Mouse (Mus musculus) layer of hippocampus, adult 9-11 months (tissue): ENCODE measurements at regions not wholly inside any gene's neighbourhood (a gene's known extent, or its start where the extent isn't known, plus 50 kb on each side); places are given as distances from the start of the nearest gene placed in this dataset.
A peak's percentile ranks its signal among the peaks of the same experiment; 100 is the strongest.

Experiments used
- DNase-seq: peaks from one replicate; pipeline ENCODE4 v3.0.0; 2022

DNA sequence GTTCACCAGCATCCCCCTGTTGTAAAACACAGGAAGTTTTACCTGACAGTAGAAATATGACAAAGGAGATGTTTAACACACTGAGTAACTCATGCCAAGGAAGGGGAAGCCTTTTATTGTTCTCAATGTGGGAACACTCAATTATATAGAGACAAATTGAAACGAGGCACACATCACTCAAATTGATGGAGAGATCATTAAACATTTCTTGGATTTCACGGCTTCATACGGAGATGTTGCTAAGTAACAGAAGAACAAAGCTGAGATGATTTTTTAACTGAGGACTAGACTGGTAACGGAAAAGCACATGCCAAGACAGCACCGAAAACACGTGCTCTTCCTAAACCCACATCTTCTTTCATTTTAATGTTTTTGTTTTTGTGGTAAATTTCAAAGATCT lies 437.0 kb upstream of the Intu start:
- no peak for DNase-seq

GRCm38 (mm10) chr3:40094701-40095100 lies 436.4 kb upstream of the Intu start:
- DNase-seq, result no peak

DNA sequence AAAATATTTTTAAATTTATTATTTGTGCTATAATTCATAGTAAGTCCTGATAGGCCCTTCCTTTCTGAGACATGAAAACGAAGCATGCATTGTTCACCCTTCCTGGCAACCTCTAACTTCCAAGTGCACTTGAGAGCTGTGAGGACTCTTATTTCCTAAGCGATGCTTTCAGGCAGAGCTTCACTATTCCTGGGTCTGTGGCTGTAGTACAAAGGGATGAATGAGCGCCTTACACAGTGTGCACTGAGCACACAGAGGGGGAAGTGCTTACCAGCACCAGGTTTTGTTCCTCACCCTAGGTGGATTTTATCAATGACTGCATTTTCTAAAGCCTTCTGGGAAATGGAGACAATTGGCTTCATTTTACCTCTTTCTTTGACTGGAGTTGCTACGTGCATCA lies 428.4 kb upstream of the Intu start:
- DNase-seq, result no peak

- no peak for DNase-seq
Measured at GRCm38 (mm10) chr3:40114811-40115210, 416.3 kb upstream of the Intu start.

DNA sequence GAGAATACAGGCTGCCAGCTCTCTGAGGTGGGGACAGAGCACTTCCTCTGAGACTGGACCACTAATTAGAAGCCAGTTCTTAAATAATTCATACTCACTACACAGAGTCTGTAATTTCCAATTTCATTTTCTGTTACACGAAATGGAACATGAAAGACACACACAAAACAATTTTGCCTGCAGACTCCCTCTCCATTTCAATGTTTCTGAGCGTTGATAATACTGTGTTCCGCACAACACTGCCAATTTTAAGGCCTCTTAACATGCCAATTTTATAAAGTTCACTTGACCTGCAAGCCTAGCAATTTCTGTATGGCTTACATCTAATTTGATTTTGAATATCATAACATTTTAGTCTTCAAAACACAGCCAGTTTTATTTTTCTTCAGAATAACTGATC lies 412.5 kb upstream of the Intu start:
- DNase-seq, result no peak

DNA sequence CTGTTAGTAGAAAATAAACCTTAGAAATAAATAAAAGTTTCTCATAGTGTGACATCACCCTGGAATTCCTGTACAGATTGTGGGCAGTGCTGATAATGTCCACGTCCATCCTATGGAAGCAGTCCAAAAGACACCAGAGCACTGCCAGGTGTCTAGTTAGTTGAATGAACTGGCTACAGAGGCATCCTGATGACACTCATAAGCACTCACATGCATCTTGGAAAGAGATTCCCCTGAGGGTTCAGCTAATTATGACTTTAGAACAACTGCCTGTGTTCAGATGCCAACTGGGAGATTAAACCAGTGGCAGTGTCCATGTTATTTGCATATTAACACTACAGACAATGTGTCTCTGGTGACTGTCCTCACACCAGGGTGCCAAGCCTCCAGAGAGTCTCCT lies 411.6 kb upstream of the Intu start:
- DNase-seq, result no peak

DNA sequence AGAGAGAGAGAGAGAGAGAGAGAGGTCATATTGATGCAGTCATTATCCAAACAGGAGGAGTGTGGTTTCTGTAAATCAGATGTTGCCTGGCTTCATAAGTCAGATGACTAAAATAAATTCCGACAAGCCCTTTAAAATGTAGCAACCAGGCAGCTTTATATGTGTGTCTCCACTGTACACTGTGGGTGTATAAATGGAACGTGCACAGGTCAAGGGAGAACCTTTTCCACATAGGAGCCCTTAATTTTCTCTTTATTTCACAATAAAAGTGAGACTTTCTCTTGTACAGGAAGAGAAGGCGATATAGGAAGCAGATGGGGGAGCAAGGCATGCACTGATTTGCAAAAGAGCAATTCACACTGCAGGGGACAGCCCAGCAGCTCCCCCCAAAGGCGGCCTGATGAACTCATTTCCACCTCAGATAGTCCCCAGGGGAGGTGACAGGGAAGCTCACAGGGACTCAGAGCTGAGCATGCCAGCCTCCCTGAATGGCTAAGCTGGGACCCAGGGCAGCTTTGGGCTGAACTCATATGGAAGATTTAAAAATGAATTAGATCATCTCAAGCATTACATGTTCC lies 410.7 kb upstream of the Intu start:
- DNase-seq, result peak; percentile 57

GRCm38 (mm10) chr3:40123558-40124236 lies 407.4 kb upstream of the Intu start:
- no peak for DNase-seq

- no peak for DNase-seq
Measured at GRCm38 (mm10) chr3:40126903-40127302, 404.2 kb upstream of the Intu start.

DNA sequence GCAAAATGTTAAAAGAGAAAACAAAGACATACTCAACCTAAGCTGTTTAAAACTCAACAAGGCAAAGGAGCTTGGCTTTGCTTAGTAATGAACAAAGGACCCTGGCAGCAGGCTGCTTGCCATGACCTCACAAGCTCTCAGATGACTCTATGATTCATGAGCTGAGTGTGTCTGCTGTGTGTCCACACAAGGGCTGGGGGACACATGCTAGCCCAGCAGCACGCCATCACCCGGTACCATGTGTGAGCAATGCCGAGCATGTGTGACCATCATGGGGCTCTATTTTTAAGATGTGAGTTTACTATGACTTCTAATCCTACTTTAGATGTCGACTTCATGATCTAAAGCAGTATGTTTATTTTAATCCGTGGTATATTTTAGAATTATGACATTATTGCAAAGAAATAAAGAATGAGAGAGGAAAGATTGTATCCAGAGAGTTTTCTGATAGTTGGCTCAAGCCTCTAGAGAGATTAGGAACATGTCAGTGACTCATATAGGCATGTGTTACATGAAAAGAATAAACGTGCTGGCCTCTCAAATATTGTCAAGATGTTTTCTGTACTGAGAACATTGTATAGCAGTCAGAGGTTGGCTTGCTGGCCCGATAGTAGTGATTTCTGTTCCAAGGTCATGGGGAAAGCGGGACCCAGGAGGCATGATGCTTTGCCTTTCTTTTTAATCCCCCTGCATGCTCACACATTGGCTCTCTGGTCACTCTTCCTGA lies 400.1 kb upstream of the Intu start:
- no peak for DNase-seq

DNA sequence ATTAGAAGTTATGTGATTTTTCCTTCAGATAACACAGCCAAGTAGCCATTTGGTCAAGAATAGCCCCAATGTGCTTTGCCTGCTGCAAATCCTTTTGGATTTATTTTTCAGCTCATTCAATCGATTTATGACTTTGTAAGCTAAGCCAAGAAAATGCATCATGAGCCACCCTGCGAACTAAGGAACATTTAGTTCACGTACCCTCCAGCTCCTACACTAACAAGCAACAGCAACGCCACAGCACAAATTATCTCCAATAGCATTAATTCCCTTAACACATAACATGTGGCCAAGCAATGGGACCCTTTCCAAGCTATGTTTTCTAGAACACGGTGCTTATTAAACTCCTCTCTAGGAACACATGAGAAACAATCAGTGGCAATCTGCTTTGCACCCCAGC lies 392.4 kb upstream of the Intu start:
- no peak for DNase-seq

DNA sequence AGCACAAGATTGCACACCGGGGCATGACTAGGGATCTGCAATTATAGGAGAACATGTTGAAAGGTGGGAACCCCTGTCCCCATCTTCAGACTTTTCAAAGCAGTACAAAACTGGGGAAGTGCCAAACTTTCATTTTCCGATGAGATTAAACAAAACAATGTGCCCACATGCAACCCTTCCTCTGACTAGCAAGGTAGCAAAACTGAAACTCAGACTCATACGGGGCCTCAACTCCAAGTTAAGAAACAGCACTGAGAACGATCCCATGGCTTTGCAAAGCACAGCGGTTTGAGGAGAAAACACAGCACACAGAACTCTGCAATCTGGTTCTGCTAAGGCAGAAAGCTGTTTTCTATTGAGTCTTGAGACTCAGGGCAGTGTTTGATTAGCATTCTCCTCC lies 388.9 kb upstream of the Intu start:
- DNase-seq, result no peak

DNA sequence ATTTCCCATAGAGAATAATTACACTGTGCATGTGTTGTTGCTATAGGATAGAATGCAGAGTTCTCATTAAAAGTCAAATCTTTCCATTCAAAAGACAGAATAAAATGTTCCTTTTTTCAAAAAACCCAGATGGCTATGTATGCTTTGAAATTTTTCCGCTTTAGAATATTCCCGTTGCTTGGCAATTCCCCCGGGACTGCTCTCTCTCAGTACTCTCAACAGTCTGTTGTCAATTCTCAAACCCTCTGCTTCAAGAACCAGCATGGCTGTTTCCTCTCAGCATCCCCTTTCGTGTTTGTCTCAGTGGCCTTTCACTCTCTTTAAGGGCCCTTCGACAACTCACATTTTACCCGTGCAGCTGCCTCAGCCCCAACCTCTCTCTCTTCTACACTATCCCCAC lies 372.5 kb upstream of the Intu start:
- DNase-seq, result peak; percentile 65

GRCm38 (mm10) chr3:40159591-40160145 lies 371.4 kb upstream of the Intu start:
- no peak for DNase-seq

DNA sequence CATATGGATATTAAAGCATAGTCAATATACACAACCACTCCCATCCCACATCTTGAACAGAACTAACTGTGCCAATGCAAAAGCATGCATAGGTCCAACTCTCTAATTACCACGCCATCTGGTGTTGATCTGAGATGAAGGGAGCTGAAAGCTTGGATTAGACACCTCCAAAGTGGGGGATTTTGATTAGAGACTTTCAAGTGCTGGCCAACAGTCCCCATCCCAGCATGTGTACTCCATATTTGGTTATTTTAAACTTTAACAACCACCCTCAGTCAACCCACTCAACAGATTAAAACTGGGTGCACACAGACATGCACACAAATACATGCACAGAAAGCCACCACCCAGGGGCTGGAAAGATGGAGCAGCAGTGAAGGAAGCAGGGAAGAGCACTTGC lies 366.9 kb upstream of the Intu start:
- peak; percentile 87 for DNase-seq

DNA sequence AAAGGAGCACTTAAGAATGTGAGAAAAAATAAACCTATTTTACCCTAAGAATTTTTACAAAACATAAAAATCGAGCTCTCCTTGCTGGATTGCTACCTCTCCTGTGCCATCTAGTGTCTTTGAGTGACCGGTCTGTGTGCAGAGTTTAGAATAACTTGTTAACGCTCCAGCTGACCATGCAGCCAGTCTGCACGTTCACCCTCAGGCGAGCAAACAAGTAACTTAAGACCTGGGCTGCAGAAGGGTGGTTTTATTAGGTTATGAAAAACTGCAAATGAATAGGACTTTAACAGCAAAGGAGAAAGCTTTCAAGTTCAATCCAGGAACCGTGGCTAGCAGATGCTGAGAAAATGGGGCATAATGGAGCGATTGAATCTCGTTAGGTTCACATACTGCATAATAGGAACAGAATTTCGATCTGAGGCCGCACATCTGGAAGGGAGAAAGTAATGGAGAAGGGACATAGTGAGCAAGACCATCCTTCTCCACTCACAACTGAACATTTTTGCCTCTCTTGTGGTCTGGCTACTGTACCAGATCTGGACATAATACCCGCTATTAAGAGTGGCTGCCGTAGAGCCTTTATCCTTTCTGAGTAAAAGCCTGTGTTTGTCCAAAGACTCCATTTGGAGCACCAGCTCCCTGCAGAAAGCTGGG lies 363.0 kb upstream of the Intu start:
- DNase-seq, result no peak

DNA sequence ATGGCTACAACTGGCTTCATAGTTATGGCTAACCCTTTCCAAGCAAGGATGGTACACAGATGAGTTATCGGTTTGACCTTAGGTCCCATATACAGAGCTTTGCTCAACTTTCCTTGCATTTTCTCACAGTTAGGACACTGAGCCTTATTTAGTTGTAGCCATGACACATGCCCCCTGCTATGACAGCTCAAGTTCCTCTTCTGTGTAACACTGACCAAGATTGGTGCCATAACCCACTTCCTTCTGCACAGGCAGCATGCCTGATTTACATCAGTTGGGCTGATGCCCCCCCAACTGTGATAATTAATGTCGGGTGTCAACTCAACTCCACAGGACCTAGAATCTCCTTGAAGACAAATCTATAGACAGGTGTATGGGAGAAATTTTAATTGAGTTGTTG lies 361.5 kb upstream of the Intu start:
- no peak for DNase-seq

- no peak for DNase-seq
Measured at GRCm38 (mm10) chr3:40179726-40180317, 351.3 kb upstream of the Intu start.

DNA sequence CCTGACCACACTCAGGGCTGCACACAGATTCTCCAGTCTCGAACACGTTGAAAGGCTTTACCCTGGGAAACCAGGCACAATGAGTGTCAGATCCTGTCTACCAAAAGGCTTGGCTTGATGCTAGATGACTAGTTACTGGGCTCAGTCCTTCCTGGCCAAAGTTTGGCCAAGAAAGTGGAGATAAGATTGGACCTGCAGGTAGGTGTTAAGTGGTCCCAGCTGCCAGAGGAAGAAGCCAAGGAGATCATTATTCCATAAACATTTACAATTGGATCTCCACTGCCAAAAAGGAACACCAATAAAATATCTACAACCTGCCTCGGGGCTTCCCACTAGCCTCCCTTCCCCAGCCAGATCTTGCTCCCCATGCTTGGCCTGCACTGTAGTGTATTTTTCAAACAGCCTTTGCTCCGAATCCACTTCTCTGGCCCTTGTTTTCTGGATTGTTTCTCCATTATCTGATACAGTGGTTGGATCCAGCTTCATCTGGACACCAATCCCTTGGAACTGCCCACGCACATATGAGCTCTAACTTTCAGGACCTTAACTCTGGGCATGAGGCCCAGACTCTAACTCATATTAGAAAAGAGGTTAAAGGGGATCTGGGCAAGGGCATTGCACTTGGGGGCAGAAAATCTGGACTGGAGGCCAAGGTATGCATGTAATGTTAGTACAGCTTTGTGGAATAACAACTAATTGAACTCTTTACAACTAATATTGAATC lies 345.3 kb upstream of the Intu start:
- DNase-seq, result no peak

GRCm38 (mm10) chr3:40189529-40189928 lies 341.6 kb upstream of the Intu start:
- no peak for DNase-seq

GRCm38 (mm10) chr3:40190024-40190423 lies 341.1 kb upstream of the Intu start:
- DNase-seq, result no peak

- no peak for DNase-seq
Measured at GRCm38 (mm10) chr3:40200174-40200573, 330.9 kb upstream of the Intu start.

GRCm38 (mm10) chr3:40206326-40206725 lies 324.8 kb upstream of the Intu start:
- DNase-seq, result no peak
